Mouse (Mus musculus) intestine, embryonic 15.5 days (tissue): ENCODE measurements around the gene Adgrf3. TPM values are rescaled to one million over a fixed set of nuclear protein-coding genes. Genes with fewer than 3 reads are reported as not detected.

Experiments
- ATAC-seq: fragments of 200-750 bp; cut with Nextera tagmentation; 2 replicates; pipeline ENCODE4 v1.8.0; 2017; ENCODE audit warnings: moderate TSS enrichment, moderate library complexity
- H3K27ac ChIP-seq: fragments of 300-500 bp; sonication (generic); 2 replicates; pipeline ENCODE4 v1.5.1; 2015; ENCODE audit warnings: mild to moderate bottlenecking, inconsistent platforms
- H3K27me3 ChIP-seq: fragments of 300-500 bp; sonication (generic); replicated peaks from 2 replicates; pipeline ENCODE4 v1.6.1; 2015; ENCODE audit warnings: inconsistent platforms
- H3K36me3 ChIP-seq: fragments of 300-500 bp; sonication (generic); 2 replicates; pipeline ENCODE4 v1.6.1; 2015; ENCODE audit warnings: inconsistent platforms
- H3K4me1 ChIP-seq: fragments of 300-500 bp; sonication (generic); replicated peaks from 2 replicates; pipeline ENCODE4 v1.6.1; 2015; ENCODE audit warnings: inconsistent platforms
- H3K4me2 ChIP-seq: fragments of 300-500 bp; sonication (generic); replicated peaks from 2 replicates; pipeline ENCODE4 v1.6.1; 2015; ENCODE audit warnings: mild to moderate bottlenecking, inconsistent platforms
- H3K4me3 ChIP-seq: fragments of 300-500 bp; sonication (generic); replicated peaks from 2 replicates; pipeline ENCODE4 v1.5.1; 2015; ENCODE audit warnings: inconsistent platforms
- H3K9ac ChIP-seq: fragments of 300-500 bp; sonication (generic); 2 replicates; pipeline ENCODE4 v1.6.1; 2015; ENCODE audit warnings: inconsistent platforms
- H3K9me3 ChIP-seq: fragments of 300-500 bp; sonication (generic); 2 replicates; pipeline ENCODE4 v1.6.1; 2016; ENCODE audit warnings: inconsistent platforms
- WGBS: fragments of 180-500 bp; shearing (Covaris S2); methylation state at CpG from one replicate; pipeline ENCODE4 v1.1.7; 2015; 5-methylcytosine and 5-hydroxymethylcytosine counted together
- polyA plus RNA-seq: library from polyadenylated mRNA; unstranded; fragments of >200 nt; fragmentation: Nextera tagmentation; extraction: Ambion mirVana; gene quantifications from 2 replicates; pipeline ENCODE4 v1.2.1, GENCODE M21; 2015

Gene Adgrf3
- polyA plus RNA-seq, 1 experiment from 2014 or later = 0.38 TPM

- H3K4me2 ChIP-seq = peak overlapping the region; percentile 66
- WGBS = 25% methylated on average over 13 of the region's 13 CpGs
- H3K36me3 ChIP-seq = no peaks in the 10 kb centered on the region
- peak overlapping the region; percentile 89 for H3K4me3 ChIP-seq
- 0 out of 2 replicates have a peak, but pooled peaks cover 7% of the 10 kb centered on the region for H3K4me1 ChIP-seq
- ATAC-seq = no peak
- no peaks in the 10 kb centered on the region for H3K9me3 ChIP-seq
- H3K27ac ChIP-seq = peak overlapping the region; percentile 93
- peak overlapping the region; percentile 92 for H3K9ac ChIP-seq
- no peaks in the 10 kb centered on the region for H3K27me3 ChIP-seq
Measured at GRCm38 (mm10) chr5:30155821-30156629, 49.5 kb downstream of the Adgrf3 start.

GRCm38 (mm10) chr5:30155395-30155792, 50.1 kb downstream of the Adgrf3 start:
- Histone ChIP-seq H3K36me3 (no peaks in the 10 kb centered on the region), H3K4me1 (0 out of 2 replicates have a peak, but pooled peaks cover 7% of the 10 kb centered on the region), H3K4me2 (peak overlapping the region; percentile 66), H3K27me3 (no peaks in the 10 kb centered on the region), H3K4me3 (peak overlapping the region; percentile 89), H3K27ac (peak overlapping the region; percentile 93), H3K9ac (peak overlapping the region; percentile 92), H3K9me3 (no peaks in the 10 kb centered on the region)
- peak; percentile 52 for ATAC-seq
- 0% methylated on average over 31 of the region's 31 CpGs for WGBS

- H3K4me1 ChIP-seq = 0 out of 2 replicates have a peak, but pooled peaks cover 7% of the 10 kb centered on the region
- no peaks in the 10 kb centered on the region for H3K9me3 ChIP-seq
- peak within 1 kb of the TSS; percentile 66 for H3K4me2 ChIP-seq
- H3K27ac ChIP-seq = peak within 1 kb of the TSS; percentile 93
- ATAC-seq = peak; percentile 88
- H3K36me3 ChIP-seq = no peaks in the 10 kb centered on the region
- H3K4me3 ChIP-seq = peak within 1 kb of the TSS; percentile 89
- peak within 1 kb of the TSS; percentile 92 for H3K9ac ChIP-seq
- under 1% methylated on average over 53 of the region's 53 CpGs for WGBS
- H3K27me3 ChIP-seq = no peaks in the 10 kb centered on the region
Measured at GRCm38 (mm10) chr5:30154474-30155394, 50.8 kb downstream of the Adgrf3 start, which contains the start of the genes Hadha and Hadhb. TSS of gene Hadha (minus strand) at chr5:30155162. TSS of gene Hadhb (plus strand) at chr5:30155248.

- peak overlapping the region; percentile 66 for H3K4me2 ChIP-seq
- H3K27ac ChIP-seq = peak overlapping the region; percentile 93; the same call in 1 of the 2 replicates
- 0 out of 2 replicates have a peak, but pooled peaks cover 2% of the 10 kb centered on the region for H3K36me3 ChIP-seq
- ATAC-seq = no peak
- H3K4me3 ChIP-seq = peak overlapping the region; percentile 89
- 0 out of 2 replicates have a peak, but pooled peaks cover 7% of the 10 kb centered on the region for H3K4me1 ChIP-seq
- 22% methylated on average over 4 of the region's 4 CpGs for WGBS
- no peaks in the 10 kb centered on the region for H3K27me3 ChIP-seq
- peak overlapping the region; percentile 92 for H3K9ac ChIP-seq
- no peaks in the 10 kb centered on the region for H3K9me3 ChIP-seq
Measured at GRCm38 (mm10) chr5:30154013-30154412, 51.5 kb downstream of the Adgrf3 start.

GRCm38 (mm10) chr5:30153222-30153621, 52.3 kb downstream of the Adgrf3 start:
- Histone ChIP-seq H3K4me2 (peak overlapping the region; percentile 33; the same call in 1 of the 2 replicates), H3K27me3 (no peaks in the 10 kb centered on the region), H3K4me1 (0 out of 2 replicates have a peak, but pooled peaks cover 7% of the 10 kb centered on the region), H3K9ac (no peak overlapping the region), H3K36me3 (0 out of 2 replicates have a peak, but pooled peaks cover 3% of the 10 kb centered on the region), H3K4me3 (no peak overlapping the region), H3K27ac (no peak overlapping the region), H3K9me3 (no peaks in the 10 kb centered on the region)
- 89% methylated on average over 2 of the region's 2 CpGs for WGBS
- no peak for ATAC-seq

GRCm38 (mm10) chr5:30152413-30152812, 53.1 kb downstream of the Adgrf3 start:
- Histone ChIP-seq H3K27ac (no peak overlapping the region), H3K9me3 (no peaks in the 10 kb centered on the region), H3K4me3 (no peak overlapping the region), H3K36me3 (0 out of 2 replicates have a peak, but pooled peaks cover 3% of the 10 kb centered on the region), H3K9ac (no peak overlapping the region), H3K27me3 (no peaks in the 10 kb centered on the region), H3K4me2 (no peak overlapping the region), H3K4me1 (0 out of 2 replicates have a peak, but pooled peaks cover 7% of the 10 kb centered on the region)
- WGBS = 69% methylated on average over 1 of the region's 1 CpGs
- no peak for ATAC-seq

GRCm38 (mm10) chr5:30152007-30152406, 53.5 kb downstream of the Adgrf3 start:
- Histone ChIP-seq H3K4me3 (no peak overlapping the region), H3K27me3 (no peaks in the 10 kb centered on the region), H3K4me1 (0 out of 2 replicates have a peak, but pooled peaks cover 7% of the 10 kb centered on the region), H3K4me2 (peak overlapping the region; percentile 17; the same call in 1 of the 2 replicates), H3K9ac (no peak overlapping the region), H3K27ac (no peak overlapping the region), H3K9me3 (no peaks in the 10 kb centered on the region), H3K36me3 (0 out of 2 replicates have a peak, but pooled peaks cover 3% of the 10 kb centered on the region)
- 58% methylated on average over 4 of the region's 4 CpGs for WGBS
- ATAC-seq = peak; percentile 60

- 84% methylated on average over 5 of the region's 5 CpGs for WGBS
- no peaks in the 10 kb centered on the region for H3K27me3 ChIP-seq
- H3K4me1 ChIP-seq = 0 out of 2 replicates have a peak, but pooled peaks cover 2% of the 10 kb centered on the region
- H3K9ac ChIP-seq = no peak overlapping the region
- H3K9me3 ChIP-seq = no peaks in the 10 kb centered on the region
- no peak overlapping the region for H3K27ac ChIP-seq
- H3K36me3 ChIP-seq = peaks cover 21% of the 10 kb centered on the region
- H3K4me3 ChIP-seq = no peak overlapping the region
- ATAC-seq = no peak
- no peak overlapping the region for H3K4me2 ChIP-seq
Measured at GRCm38 (mm10) chr5:30148133-30148920, 57.2 kb downstream of the Adgrf3 start.

GRCm38 (mm10) chr5:30146526-30146925, 59.0 kb downstream of the Adgrf3 start:
- WGBS = 83% methylated on average over 6 of the region's 6 CpGs
- Histone ChIP-seq H3K4me2 (no peak overlapping the region), H3K4me1 (no peaks in the 10 kb centered on the region), H3K36me3 (peaks cover 25% of the 10 kb centered on the region), H3K9ac (no peak overlapping the region), H3K27me3 (no peaks in the 10 kb centered on the region), H3K4me3 (no peak overlapping the region), H3K9me3 (no peaks in the 10 kb centered on the region), H3K27ac (no peak overlapping the region)
- no peak for ATAC-seq
